In genomic region chr16:41102805-41103204, GRCm38 (mm10) we compare ENCODE assay signal across 28 mouse cellular contexts.
"Had no signal": no experiment of that assay in that cellular context is flagged by ENCODE, and none has a peak within 500 bp of the region (broad histone marks: within the 10 kb centered on the region; RNA-seq: fewer than 3 reads in every experiment).

No protein-coding gene starts in this region.

- H3K27ac ChIP-seq: limb, embryonic 10.5 days; limb, embryonic 12.5 days; limb, embryonic 13.5 days; limb, embryonic 15.5 days; liver, embryonic 12.5 days; liver, embryonic 13.5 days; liver, embryonic 14.5 days; liver, embryonic 15.5 days; lung, embryonic 15.5 days; macrophage; midbrain, embryonic 10.5 days; midbrain, embryonic 12.5 days; midbrain, embryonic 13.5 days; midbrain, embryonic 15.5 days had no signal

- H3K4me3 ChIP-seq: limb, embryonic 10.5 days; limb, embryonic 12.5 days; limb, embryonic 13.5 days; limb, embryonic 15.5 days; liver, embryonic 12.5 days; liver, embryonic 13.5 days; liver, embryonic 15.5 days; lung, embryonic 15.5 days; megakaryocyte, embryonic 14.5 days; midbrain, embryonic 10.5 days; midbrain, embryonic 12.5 days; midbrain, embryonic 13.5 days; midbrain, embryonic 15.5 days; myocyte had no signal

- DNase-seq: liver; liver, embryonic 13.5 days; liver, postnatal 0 days; lung, adult 18-20 months; lung, adult 2 months; lung, embryonic 14.5 days; lung, postnatal 10 days; lung, postnatal 14 days; lung, postnatal 36 days; lung, postnatal 4 days; midbrain, embryonic 14.5 days had no signal

- ATAC-seq: liver, embryonic 12.5 days; liver, postnatal 0 days; lung, postnatal 0 days; midbrain, embryonic 13.5 days; midbrain, embryonic 15.5 days; midbrain, embryonic 16.5 days had no signal
